Mouse (Mus musculus): Measurements from ENCODE around the gene Plcxd3. TPM values are rescaled to one million over a fixed set of nuclear protein-coding genes. Genes with fewer than 3 reads are reported as not detected.

The Plcxd3 gene
- 0.37 and 1.3 TPM in 2 replicates for polyA plus RNA-seq (2012; rRNA removed)

- DNase-seq (ENCODE audit: low spot score): no peak
Observed at GRCm38 (mm10) chr15:4375423-4376220, at the start of gene Plcxd3. TSS of gene Plcxd3 (plus strand) at chr15:4375491.

DNA sequence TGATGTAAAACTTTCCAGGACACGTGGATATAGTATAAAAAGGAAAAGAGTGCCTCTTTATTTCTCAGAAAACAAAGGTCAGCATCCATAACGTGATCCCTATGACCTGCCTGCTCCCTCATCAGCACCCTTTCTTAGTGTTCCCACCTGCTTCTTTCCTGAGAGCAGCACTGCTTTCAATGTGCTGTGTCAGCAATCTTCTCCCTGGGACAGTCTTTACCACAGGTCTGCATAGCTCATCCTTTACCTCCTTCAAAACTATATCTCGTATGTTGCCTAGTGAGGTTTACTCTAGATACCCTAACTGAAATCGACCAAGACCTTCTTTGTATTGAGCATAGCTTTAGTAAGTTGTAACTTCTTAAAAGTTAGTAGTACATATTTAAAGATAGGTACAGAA, 43.4 kb upstream of the Plcxd3 start:
- no peak for DNase-seq (ENCODE audit: low spot score)

DNA sequence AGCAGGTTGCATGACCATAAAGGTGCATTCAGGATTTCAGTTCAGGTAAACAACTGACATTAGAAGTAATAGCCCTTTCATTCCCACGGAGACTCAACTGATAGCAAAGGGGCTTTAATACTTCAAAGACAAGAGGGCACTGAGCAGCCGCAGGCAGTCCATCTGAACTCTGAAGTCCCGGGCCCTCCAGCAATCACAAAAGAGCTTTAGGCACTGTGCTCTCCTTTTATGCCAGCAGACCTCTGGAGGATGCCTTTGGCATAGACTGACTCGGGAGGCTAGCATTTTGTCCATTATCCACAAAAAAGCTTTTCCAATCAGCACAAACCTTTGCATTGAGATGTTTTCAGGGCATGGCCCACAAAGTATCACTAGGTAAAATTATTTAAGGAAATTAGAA, 33.7 kb upstream of the Plcxd3 start:
- no peak for DNase-seq (ENCODE audit: low spot score)

DNA sequence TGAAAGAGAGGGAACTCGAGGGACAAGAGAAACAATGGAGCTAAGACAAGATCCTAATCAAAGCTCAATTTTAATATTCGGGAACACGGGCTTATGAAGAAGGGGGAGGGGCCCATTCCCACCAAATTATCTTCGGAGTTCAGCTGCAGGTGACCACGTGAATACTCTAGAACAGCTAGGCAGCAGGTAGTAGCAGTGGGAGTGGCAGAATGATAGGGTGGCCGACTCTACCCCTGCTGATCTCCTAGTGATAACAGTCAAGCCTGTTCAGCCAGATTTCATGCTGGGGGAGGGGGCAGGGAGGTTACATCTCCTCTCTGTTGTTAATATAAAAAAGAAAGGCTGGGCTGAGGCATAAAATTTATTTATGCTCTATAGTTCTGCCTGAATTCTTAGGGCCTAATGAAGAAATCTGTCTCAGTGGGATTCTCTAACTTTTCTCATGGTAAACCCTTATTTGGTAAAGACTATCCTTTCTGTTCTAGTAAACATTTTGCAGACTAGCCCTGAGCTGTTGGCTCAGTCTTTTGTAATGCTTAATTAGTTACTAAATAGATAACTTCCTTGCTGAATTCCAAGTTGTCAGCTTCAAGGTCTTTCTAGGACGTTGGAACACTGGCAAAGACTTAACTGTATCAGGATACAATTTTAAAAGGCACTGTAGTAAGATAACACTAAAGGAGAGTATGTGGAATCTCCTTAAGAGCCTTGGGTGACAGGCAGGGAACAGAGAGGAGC, 26.3 kb upstream of the Plcxd3 start:
- no peak for DNase-seq (ENCODE audit: low spot score)

- no peak for DNase-seq (ENCODE audit: low spot score)
Observed at GRCm38 (mm10) chr15:4356397-4356796, 18.9 kb upstream of the Plcxd3 start.

GRCm38 (mm10) chr15:4357706-4358105, 17.6 kb upstream of the Plcxd3 start:
- DNase-seq (ENCODE audit: low spot score): no peak

DNA sequence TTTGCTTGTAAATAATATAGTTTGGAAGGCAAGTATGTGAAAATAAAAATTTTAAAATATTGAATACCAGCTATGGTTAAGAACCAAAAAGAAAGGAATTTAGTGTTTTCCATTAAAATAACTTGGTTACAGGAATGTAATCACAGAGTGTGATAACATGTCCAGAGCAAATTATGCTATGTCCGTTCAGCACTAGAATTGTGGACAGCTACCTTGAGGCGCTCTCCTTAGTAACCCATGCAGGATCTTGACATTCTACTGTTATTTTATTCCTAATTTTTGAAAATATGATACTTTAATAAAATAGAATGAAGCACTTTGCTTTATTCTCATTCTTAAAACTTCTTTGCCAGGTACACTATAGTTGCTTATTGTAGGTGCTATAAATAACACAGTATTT, 7.5 kb upstream of the Plcxd3 start:
- DNase-seq (ENCODE audit: low spot score): no peak

GRCm38 (mm10) chr15:4374453-4374990, 769 bp upstream of the Plcxd3 start:
- DNase-seq (ENCODE audit: low spot score): no peak

- DNase-seq (ENCODE audit: low spot score): no peak
Observed at GRCm38 (mm10) chr15:4375031-4375422, 264 bp upstream of the Plcxd3 start.

DNA sequence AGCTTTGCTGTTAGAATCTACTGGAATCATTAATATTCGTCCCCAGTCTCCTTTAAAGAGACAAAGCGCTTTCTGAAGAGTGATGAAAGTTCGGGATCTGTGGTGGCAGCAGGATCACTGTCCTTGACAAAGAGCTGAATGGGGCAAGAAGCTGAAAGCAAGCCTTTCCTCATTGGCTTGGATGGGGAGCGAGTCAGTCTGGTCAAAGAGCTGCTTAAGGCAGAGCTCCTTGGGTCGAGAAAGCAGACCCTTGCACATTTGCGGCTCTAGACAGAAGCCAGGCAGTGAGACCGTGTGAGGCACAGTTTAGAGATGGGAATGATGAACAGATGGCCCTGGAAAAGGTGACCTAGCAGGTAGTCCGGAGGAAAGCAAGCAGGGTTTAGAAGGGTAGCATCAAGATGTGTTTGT, 935 bp downstream of the Plcxd3 start:
- no peak for DNase-seq (ENCODE audit: low spot score)

- no peak for DNase-seq (ENCODE audit: low spot score)
Observed at GRCm38 (mm10) chr15:4378766-4379165, 3.5 kb downstream of the Plcxd3 start.

DNA sequence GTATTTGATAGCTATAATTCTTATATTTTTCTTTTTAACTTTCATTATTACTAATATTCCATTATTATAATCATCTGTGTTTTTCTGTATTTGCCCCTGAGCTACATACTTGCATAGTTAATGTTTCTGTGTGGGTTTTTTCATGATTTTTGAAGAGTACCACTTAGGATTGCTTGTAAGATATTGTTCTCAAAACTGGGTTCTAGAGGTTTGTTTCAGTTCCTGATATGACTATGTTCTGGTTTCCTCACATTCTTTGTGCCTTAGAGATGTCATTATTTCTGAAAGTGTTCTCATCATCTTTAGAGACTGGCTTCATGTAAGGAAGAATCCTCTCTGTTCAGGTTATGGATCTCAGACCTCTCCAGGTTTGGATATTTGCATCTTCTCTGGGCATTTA, 12.5 kb downstream of the Plcxd3 start:
- DNase-seq (ENCODE audit: low spot score): no peak

DNA sequence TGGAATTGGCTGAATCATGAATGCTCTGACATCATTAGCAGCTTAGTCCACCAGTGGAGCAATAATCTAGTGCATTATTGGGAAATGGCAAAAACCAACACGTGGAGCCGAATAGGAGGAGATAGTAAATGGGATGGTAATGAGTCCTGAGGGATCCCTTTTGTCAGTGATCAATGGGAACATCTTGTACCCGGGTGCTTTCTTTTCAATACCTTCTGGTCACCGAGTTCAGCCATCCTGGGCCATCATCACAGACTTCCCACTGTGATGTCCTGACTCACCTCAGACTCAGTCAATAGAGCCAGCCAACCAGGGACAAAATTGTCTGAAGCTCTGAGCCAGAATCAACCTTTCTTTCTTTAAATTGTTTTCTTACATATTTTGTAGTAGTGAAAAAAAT, 24.8 kb downstream of the Plcxd3 start:
- DNase-seq (ENCODE audit: low spot score): no peak

DNA sequence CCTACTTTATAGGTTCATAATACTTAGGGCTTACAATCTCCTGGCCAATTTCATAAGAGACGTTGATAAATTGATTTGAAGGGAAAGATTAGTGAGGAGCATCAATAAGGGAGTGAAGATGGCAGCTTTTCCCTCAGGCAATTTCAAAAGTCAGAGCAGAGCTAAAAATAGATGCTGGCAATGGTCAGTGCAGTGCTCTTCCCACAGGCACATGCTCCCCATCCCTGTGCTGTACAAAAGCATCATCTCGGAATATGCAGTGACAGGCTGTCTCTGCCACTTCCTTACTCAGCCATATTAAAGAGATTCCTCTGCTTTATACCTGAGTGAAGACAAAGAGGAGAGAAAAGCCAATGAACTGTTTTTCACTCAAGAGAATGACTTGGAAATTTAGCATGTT, 36.0 kb downstream of the Plcxd3 start:
- no peak for DNase-seq (ENCODE audit: low spot score)

- no peak for DNase-seq (ENCODE audit: low spot score)
Observed at GRCm38 (mm10) chr15:4440081-4440480, 64.8 kb downstream of the Plcxd3 start.

- no peak for DNase-seq (ENCODE audit: low spot score)
Observed at GRCm38 (mm10) chr15:4496182-4496581, 120.9 kb downstream of the Plcxd3 start.

GRCm38 (mm10) chr15:4496984-4497383, 121.7 kb downstream of the Plcxd3 start:
- DNase-seq (ENCODE audit: low spot score): no peak

- no peak for DNase-seq (ENCODE audit: low spot score)
Observed at GRCm38 (mm10) chr15:4498036-4498435, 122.7 kb downstream of the Plcxd3 start.

DNA sequence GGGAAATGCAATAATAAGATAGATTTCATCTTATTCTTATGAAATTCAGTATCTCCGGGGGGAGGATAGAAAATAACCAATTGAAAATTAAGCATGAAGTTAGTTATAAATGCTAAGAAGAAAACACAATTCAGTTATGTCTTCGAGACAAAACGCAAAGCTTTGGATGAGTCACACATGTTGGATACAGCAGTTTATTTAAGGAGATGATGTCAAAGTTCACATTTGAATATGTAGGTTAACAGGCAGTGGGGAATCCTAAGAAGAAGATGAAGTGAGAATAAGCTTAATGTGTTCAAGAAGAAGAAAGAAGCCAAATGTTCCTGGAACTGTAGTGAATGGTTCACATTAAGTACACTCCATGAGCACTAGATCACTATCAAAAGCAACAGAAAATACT, 128.1 kb downstream of the Plcxd3 start:
- no peak for DNase-seq (ENCODE audit: low spot score)

GRCm38 (mm10) chr15:4503826-4504225, 128.5 kb downstream of the Plcxd3 start:
- no peak for DNase-seq (ENCODE audit: low spot score)

DNA sequence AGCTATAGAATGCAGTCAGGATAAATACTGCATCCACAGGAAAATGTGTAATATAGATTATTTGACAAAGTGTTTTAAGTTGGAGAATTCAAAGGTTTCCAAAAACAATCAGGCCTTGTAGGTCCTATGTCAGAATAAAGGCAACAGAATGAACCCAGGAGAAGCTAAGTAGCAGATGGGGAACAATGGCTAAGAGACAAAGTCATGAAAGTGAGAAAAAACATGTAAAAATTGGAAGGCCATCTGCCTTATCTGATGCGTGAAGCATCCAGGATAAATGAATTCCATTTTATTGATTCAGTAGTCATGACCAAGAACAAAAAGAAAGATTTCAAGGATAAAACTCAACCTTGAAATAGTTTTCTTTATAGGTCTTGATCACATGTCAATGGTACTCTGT, 139.4 kb downstream of the Plcxd3 start:
- DNase-seq (ENCODE audit: low spot score): no peak

DNA sequence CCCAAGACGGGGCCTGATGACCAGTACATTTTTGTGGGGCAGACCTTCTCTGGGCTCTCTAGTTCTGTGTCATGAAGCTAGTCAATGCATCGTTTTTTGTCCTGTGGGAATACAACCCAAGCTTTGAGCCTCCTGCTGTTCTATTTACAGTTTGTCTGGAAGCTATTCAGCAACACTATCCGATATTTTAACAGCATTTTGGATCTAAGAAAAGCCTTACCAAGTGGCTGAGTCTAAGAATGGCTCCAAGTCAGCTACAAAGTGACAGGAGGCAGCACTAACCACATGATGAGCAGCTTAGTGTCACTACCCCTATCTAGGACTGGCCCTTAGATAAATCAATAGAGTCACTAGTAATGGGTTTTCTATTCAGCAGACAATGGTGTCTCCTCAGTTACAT, 149.3 kb downstream of the Plcxd3 start:
- DNase-seq (ENCODE audit: low spot score): no peak

GRCm38 (mm10) chr15:4533700-4534099, 158.4 kb downstream of the Plcxd3 start:
- no peak for DNase-seq (ENCODE audit: low spot score)
